Mouse (Mus musculus) embryonic fibroblast, embryonic 13.5 days (primary cell): ENCODE measurements around the gene Bicc1. TPM values are rescaled to one million over a fixed set of nuclear protein-coding genes. Genes with fewer than 3 reads are reported as not detected.
A peak's percentile ranks its signal among the peaks of the same experiment; 100 is the strongest.

ENCODE experiments used
- H3K27ac ChIP-seq: 2 replicates; pipeline ENCODE4 v1.5.1; 2012; ENCODE audit warnings: low read length, control low read depth, inconsistent platforms; ENCODE audit not compliant: insufficient read depth
- H3K4me1 ChIP-seq: 2 replicates; pipeline ENCODE4 v1.6.1; 2011; ENCODE audit warnings: low read length; ENCODE audit not compliant: control insufficient read depth, insufficient read depth
- H3K4me3 ChIP-seq: 2 replicates; pipeline ENCODE4 v1.5.1; 2011; ENCODE audit warnings: mild to moderate bottlenecking, control low read depth, low read length; ENCODE audit not compliant: insufficient read depth
- CTCF ChIP-seq: IDR thresholded peaks from 2 replicates; pipeline ENCODE4 v1.5.1; 2011; ENCODE audit warnings: mild to moderate bottlenecking, control low read depth, low read length, moderate library complexity, borderline replicate concordance; ENCODE audit not compliant: insufficient read depth
- POLR2A ChIP-seq: IDR thresholded peaks from 2 replicates; pipeline ENCODE4 v1.6.1; 2011; ENCODE audit warnings: low read depth, mild to moderate bottlenecking, control low read depth, low read length, moderate library complexity
- polyA plus RNA-seq: library from polyadenylated mRNA; stranded (reverse); fragments of >200 nt; gene quantifications from 2 replicates; pipeline ENCODE4 v1.2.4, GENCODE M21; 2011; ENCODE audit warnings: low read depth; ENCODE audit not compliant: missing spikeins, insufficient read length

The Bicc1 gene
- polyA plus RNA-seq, 1 experiment: 86.8 TPM

- Histone ChIP-seq H3K4me3 (no peak overlapping the region), H3K27ac (no peak overlapping the region), H3K4me1 (no peaks in the 10 kb centered on the region; the same call in 1 of the 2 replicates)
- no peak for TF ChIP-seq CTCF
- no peak for TF ChIP-seq POLR2A
Observed at GRCm38 (mm10) chr10:71127278-71127950, 32.1 kb downstream of the Bicc1 start.

DNA sequence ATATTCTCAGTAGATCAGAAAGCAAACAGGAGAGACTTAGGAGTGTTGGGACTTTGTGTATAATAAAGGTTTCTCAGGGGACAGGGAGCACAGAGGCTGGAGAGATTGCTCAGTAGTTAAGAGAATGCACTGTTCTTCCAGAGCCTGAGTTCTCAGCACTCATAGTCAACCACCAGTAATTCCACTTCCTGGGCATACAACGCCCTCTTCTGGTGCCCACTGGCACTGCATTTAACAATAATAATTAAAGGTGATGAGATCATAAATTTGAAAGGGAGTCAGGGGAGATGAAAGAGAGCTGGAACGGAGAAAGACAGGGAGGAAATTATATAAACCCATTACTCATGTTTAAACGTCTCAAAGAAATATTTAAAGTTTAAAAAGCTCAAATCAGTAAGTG is 35.5 kb downstream of the Bicc1 start:
- H3K4me1 ChIP-seq: peaks cover 2% of the 10 kb centered on the region
- no peak overlapping the region for H3K4me3 ChIP-seq
- no peak overlapping the region for H3K27ac ChIP-seq
- no peak for TF ChIP-seq POLR2A

GRCm38 (mm10) chr10:71123395-71123794 is 36.1 kb downstream of the Bicc1 start:
- Histone ChIP-seq H3K4me1 (peaks cover 5% of the 10 kb centered on the region), H3K27ac (no peak overlapping the region), H3K4me3 (no peak overlapping the region)
- no peak for TF ChIP-seq CTCF
- no peak for TF ChIP-seq POLR2A

DNA sequence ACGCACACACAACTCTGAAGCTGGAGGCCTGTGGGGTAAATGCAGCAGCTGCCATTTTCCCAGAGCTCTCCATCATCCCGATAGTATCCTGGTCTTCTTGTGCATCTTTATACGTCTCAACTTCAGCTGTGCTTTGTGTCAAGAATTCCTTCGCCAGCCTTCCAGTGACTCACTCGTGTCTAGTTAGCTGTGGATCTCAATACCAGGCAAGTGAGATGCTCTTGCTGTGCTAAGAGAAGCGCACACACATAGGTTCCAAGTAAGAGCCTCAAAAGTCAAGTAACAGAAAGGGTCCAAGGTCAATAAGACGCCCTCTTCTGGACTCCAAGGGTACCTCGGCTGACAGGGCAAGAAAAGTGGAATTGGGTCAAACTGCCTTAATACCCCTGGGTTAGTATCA is 37.0 kb downstream of the Bicc1 start:
- Histone ChIP-seq H3K4me1 (peaks cover 6% of the 10 kb centered on the region), H3K4me3 (no peak overlapping the region), H3K27ac (no peak overlapping the region)
- TF ChIP-seq POLR2A (no peak), CTCF (no peak)

GRCm38 (mm10) chr10:71120769-71121165 is 38.7 kb downstream of the Bicc1 start:
- TF ChIP-seq POLR2A (no peak), CTCF (no peak)
- Histone ChIP-seq H3K4me3 (no peak overlapping the region), H3K27ac (peak overlapping the region; percentile 89), H3K4me1 (peaks cover 7% of the 10 kb centered on the region)

GRCm38 (mm10) chr10:71120121-71120768 is 39.3 kb downstream of the Bicc1 start:
- H3K4me3 ChIP-seq: no peak overlapping the region

GRCm38 (mm10) chr10:71119120-71119847 is 40.2 kb downstream of the Bicc1 start:
- TF ChIP-seq CTCF: no peak
- TF ChIP-seq POLR2A: no peak
- Histone ChIP-seq H3K4me1 (peaks cover 7% of the 10 kb centered on the region), H3K4me3 (no peak overlapping the region), H3K27ac (peak overlapping the region; percentile 89)

More at GRCm38 (mm10) chr10:71120121-71120768, 39.3 kb downstream of the Bicc1 start:
- Histone ChIP-seq H3K27ac (peak overlapping the region; percentile 89), H3K4me1 (peaks cover 7% of the 10 kb centered on the region)
- TF ChIP-seq POLR2A (no peak), CTCF (no peak)

DNA sequence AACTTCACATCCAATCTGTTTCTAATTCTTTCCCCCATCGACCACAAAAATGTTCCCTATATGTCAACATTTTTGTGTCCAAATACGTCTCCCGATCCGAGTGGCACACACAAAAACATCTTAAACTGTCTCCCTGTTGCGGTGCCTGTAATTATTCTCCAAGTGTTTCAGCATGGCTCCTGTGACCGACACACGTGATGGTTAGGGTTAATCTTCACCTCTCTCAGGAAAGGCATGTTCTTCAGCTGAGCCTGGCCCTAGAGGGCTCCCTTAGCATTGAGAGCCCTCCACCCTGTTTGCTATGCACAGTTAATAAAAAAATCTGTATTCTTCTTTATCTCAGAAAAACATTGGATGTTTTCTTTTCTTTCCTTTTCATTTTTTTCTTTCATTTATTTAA is 41.7 kb downstream of the Bicc1 start:
- TF ChIP-seq POLR2A (no peak; the same call in 1 of the 2 replicates), CTCF (no peak)
- Histone ChIP-seq H3K4me3 (no peak overlapping the region), H3K4me1 (peaks cover 7% of the 10 kb centered on the region), H3K27ac (peak overlapping the region; percentile 89)

GRCm38 (mm10) chr10:71114260-71114920 is 45.1 kb downstream of the Bicc1 start:
- peaks cover 7% of the 10 kb centered on the region for H3K4me1 ChIP-seq
- no peak for TF ChIP-seq CTCF
- no peak for TF ChIP-seq POLR2A
- no peak overlapping the region for H3K27ac ChIP-seq
- H3K4me3 ChIP-seq: no peak overlapping the region
